Mouse (Mus musculus): ENCODE measurements around the gene Grtp1.

DNA sequence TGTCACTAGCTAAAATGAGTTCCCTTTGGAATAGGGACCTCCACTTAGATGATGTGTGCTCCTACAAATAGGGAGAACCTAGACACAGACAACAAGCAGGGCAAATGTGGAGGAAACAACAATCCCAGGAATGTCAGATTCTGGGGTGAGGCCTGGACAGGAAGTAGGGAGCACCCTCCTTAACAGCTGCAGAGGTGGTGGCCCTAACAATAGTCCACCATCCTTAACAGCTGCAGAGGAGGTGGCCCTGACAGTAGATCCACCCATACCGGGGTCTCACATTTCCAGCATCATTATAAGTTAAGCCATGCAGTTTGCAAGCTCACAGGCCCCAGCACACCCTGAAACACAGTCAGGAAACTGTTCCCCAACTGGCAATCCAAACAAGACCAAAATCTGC is 11.6 kb downstream of the Grtp1 start:
- TF ChIP-seq CTCF (IDR thresholded peaks at IDR 0.05; ENCODE audit: control insufficient read depth, insufficient read depth, insufficient replicate concordance, low read depth, low read length): no peak
- no peak for TF ChIP-seq POLR2A (IDR thresholded peaks at IDR 0.05; ENCODE audit: control insufficient read depth, low read depth, low read length)

All from testis, adult 2 months (tissue).